Mouse (Mus musculus) embryonic facial prominence, embryonic 13.5 days (tissue): ENCODE data around the gene Lrg1. TPM values are rescaled to one million over a fixed set of nuclear protein-coding genes. Genes with fewer than 3 reads are reported as not detected.

ENCODE experiments used
- ATAC-seq: fragments of 200-750 bp; cut with Nextera tagmentation; 2 replicates; pipeline ENCODE4 v1.8.0; 2017; ENCODE audit warnings: low read depth; ENCODE audit not compliant: insufficient number of reproducible peaks, insufficient read depth, low FRiP score, low TSS enrichment
- H3K27ac ChIP-seq: fragments of 300-500 bp; sonication (generic); 2 replicates; pipeline ENCODE4 v1.5.1; 2015; ENCODE audit warnings: moderate library complexity, mild to moderate bottlenecking, inconsistent platforms
- H3K27me3 ChIP-seq: fragments of 300-500 bp; sonication (generic); 2 replicates; pipeline ENCODE4 v1.6.1; 2015; ENCODE audit warnings: mild to moderate bottlenecking, inconsistent platforms
- H3K36me3 ChIP-seq: fragments of 300-500 bp; sonication (generic); 2 replicates; pipeline ENCODE4 v1.6.1; 2015; ENCODE audit warnings: mild to moderate bottlenecking, inconsistent platforms
- H3K4me1 ChIP-seq: fragments of 300-500 bp; sonication (generic); 2 replicates; pipeline ENCODE4 v1.6.1; 2015; ENCODE audit warnings: inconsistent platforms
- H3K4me2 ChIP-seq: fragments of 300-500 bp; sonication (generic); 2 replicates; pipeline ENCODE4 v1.6.1; 2015; ENCODE audit warnings: moderate library complexity, mild to moderate bottlenecking, inconsistent platforms
- H3K4me3 ChIP-seq: fragments of 300-500 bp; sonication (generic); 2 replicates; pipeline ENCODE4 v1.5.1; 2015; ENCODE audit warnings: mild to moderate bottlenecking, inconsistent platforms
- H3K9ac ChIP-seq: fragments of 300-500 bp; sonication (generic); 2 replicates; pipeline ENCODE4 v1.6.1; 2015; ENCODE audit warnings: mild to moderate bottlenecking, inconsistent platforms
- H3K9me3 ChIP-seq: fragments of 300-500 bp; sonication (generic); 2 replicates; pipeline ENCODE4 v1.6.1; 2016; ENCODE audit warnings: inconsistent platforms
- polyA plus RNA-seq: library from polyadenylated mRNA; unstranded; fragments of >200 nt; fragmentation: Nextera tagmentation; extraction: Ambion mirVana; gene quantifications from 2 replicates; pipeline ENCODE4 v1.2.1, GENCODE M21; 2015

The Lrg1 gene
- polyA plus RNA-seq, 1 experiment from 2014 or later: 0.24 TPM

DNA sequence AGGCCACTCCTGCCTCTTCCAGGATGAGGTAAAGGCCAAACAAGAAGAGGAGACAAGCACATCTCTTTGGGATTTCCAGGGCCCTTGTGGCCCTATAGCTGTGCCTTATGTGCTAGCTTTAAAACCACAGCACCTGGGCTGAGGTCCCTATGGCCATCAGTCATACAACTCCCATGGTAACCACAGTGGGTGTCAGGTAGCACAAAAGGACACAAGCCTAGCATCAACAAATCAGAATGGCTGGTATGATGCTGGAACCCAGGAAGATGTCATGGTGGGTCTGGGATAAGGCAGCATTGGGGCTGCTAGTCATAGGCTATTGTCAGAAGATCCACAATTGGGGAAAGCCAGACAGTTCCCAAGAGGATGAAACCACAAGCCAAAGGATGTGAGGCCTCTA, 50.7 kb downstream of the Lrg1 start:
- Histone ChIP-seq H3K9ac (no peak overlapping the region), H3K9me3 (no peaks in the 10 kb centered on the region), H3K27me3 (no peaks in the 10 kb centered on the region), H3K4me2 (no peak overlapping the region), H3K4me3 (no peak overlapping the region), H3K27ac (no peak overlapping the region), H3K36me3 (peaks cover 70% of the 10 kb centered on the region), H3K4me1 (peaks cover 25% of the 10 kb centered on the region)
- ATAC-seq: no peak

Other genes with a start within 250 kb of the Lrg1 start
- gene Zfp119a, start 243.1 kb downstream of the Lrg1 start, polyA plus RNA-seq: 11.0 and 11.2 TPM in 2 replicates
- 14.6 and 16.5 TPM in 2 replicates for gene Zfp959, start 229.9 kb downstream of the Lrg1 start, polyA plus RNA-seq
- gene Zfp119b, start 172.5 kb downstream of the Lrg1 start, polyA plus RNA-seq: 5.8 and 7.2 TPM in 2 replicates
- gene Ebi3, start 169.4 kb downstream of the Lrg1 start, polyA plus RNA-seq: 1.3 and 1.9 TPM in 2 replicates
- 27.0 and 29.5 TPM in 2 replicates for gene Yju2, start 162.9 kb downstream of the Lrg1 start, polyA plus RNA-seq
- gene Shd, start 151.5 kb downstream of the Lrg1 start, polyA plus RNA-seq: 35.2 and 35.5 TPM in 2 replicates
- gene Fsd1, start 135.5 kb downstream of the Lrg1 start, polyA plus RNA-seq: 31.9 and 40.5 TPM in 2 replicates
- 10.2 TPM in 2 replicates for gene Stap2, start 116.4 kb downstream of the Lrg1 start, polyA plus RNA-seq
- gene Mpnd, start 116.3 kb downstream of the Lrg1 start, polyA plus RNA-seq: 132 and 134 TPM in 2 replicates
- gene Sh3gl1, start 85.4 kb downstream of the Lrg1 start, polyA plus RNA-seq: 175 and 185 TPM in 2 replicates
- 25.8 and 34.8 TPM in 2 replicates for gene Chaf1a, start 81.6 kb downstream of the Lrg1 start, polyA plus RNA-seq
- 47.6 and 51.2 TPM in 2 replicates for gene Ubxn6, start 47.0 kb downstream of the Lrg1 start, polyA plus RNA-seq
- 151 and 155 TPM in 2 replicates for gene Hdgfl2, start 42.4 kb downstream of the Lrg1 start, polyA plus RNA-seq
- gene Plin4, start 12.2 kb downstream of the Lrg1 start, polyA plus RNA-seq: 0.07 and 0.10 TPM in 2 replicates
- gene Plin5, start 4.4 kb downstream of the Lrg1 start, polyA plus RNA-seq: 0.17 and 0.30 TPM in 2 replicates
- gene Sema6b, start 18.3 kb upstream of the Lrg1 start, polyA plus RNA-seq: 2.4 and 2.5 TPM in 2 replicates
- 13.8 and 13.9 TPM in 2 replicates for gene Tnfaip8l1, start 40.5 kb upstream of the Lrg1 start, polyA plus RNA-seq
- 86.3 and 91.0 TPM in 2 replicates for gene Mydgf, start 61.9 kb upstream of the Lrg1 start, polyA plus RNA-seq
- gene Dpp9, start 96.9 kb upstream of the Lrg1 start, polyA plus RNA-seq: 34.9 and 37.5 TPM in 2 replicates
- gene Fem1a, start 134.8 kb upstream of the Lrg1 start, polyA plus RNA-seq: 13.5 and 14.1 TPM in 2 replicates
- 4.1 and 4.3 TPM in 2 replicates for gene Ticam1, start 154.8 kb upstream of the Lrg1 start, polyA plus RNA-seq
- 65.8 and 83.2 TPM in 2 replicates for gene Plin3, start 170.9 kb upstream of the Lrg1 start, polyA plus RNA-seq
- gene Arrdc5, start 178.3 kb upstream of the Lrg1 start, polyA plus RNA-seq: not detected in 2 replicates
- 135 and 143 TPM in 2 replicates for gene Uhrf1, start 181.3 kb upstream of the Lrg1 start, polyA plus RNA-seq
- 36.5 and 36.9 TPM in 2 replicates for gene Kdm4b, start 204.1 kb upstream of the Lrg1 start, polyA plus RNA-seq